ENCODE assay signal across 11 mouse cellular contexts in genomic region chr2:60514863-60515262, GRCm38 (mm10). TPM values are rescaled to one million over a fixed set of nuclear protein-coding genes. Genes with fewer than 3 reads are reported as not detected.
A peak's percentile ranks its signal among the peaks of the same experiment; 100 is the strongest.
DNase-seq lines count a peak whose midpoint lies in the region; ATAC-seq and TF ChIP-seq lines count a peak whose summit lies in the region.
"Had no signal": no experiment of that assay in that cellular context is flagged by ENCODE, and none has a peak within 500 bp of the region (broad histone marks: within the 10 kb centered on the region; RNA-seq: fewer than 3 reads in every experiment).

No protein-coding gene starts in this region.

- DNase-seq in heart, adult 2 months = no peak
- no peak for DNase-seq in heart, postnatal 36 days
- no peak for DNase-seq in lung, embryonic 14.5 days
- DNase-seq in lung, postnatal 25 days (ENCODE audit: low spot score) = no peak
- DNase-seq in Patski (ENCODE audit: low read depth, low spot score) = no peak
- peak; percentile 15 for DNase-seq in thymus, postnatal 0 days (ENCODE audit: low spot score)
- no peak for DNase-seq in ovary, postnatal 36 days (ENCODE audit: low spot score)
- DNase-seq: cerebellum, adult 9-11 months; gastrocnemius, postnatal 10 days had no signal

- H3K4me3 ChIP-seq in heart, adult 2 months = no peak overlapping the region
- no peak overlapping the region for H3K4me3 ChIP-seq in lung, embryonic 14.5 days (ENCODE audit: low read depth, low read length)

- no peak for ATAC-seq in lung, embryonic 14.5 days (ENCODE audit: insufficient read depth)
- no peak for ATAC-seq in Patski
- no peak for ATAC-seq in megakaryocyte progenitor cell, adult 5-6 weeks (replicated peaks; ENCODE audit: poor library complexity)

- TF ChIP-seq POLR2A in heart, adult 2 months (IDR thresholded peaks at IDR 0.05; ENCODE audit: insufficient read depth, low read depth, low read length) = no peak

- POLR2A ChIA-PET in Patski (lab: Charles Lee) = no interaction called here

- peak; percentile 49 for TF ChIP-seq CTCF in heart, adult 2 months (IDR thresholded peaks at IDR 0.05)
- peak; percentile 53 for TF ChIP-seq CTCF in lung, embryonic 14.5 days (IDR thresholded peaks at IDR 0.05; ENCODE audit: low read depth)
- peak; percentile 55 for TF ChIP-seq CTCF in Patski (IDR thresholded peaks at IDR 0.05)

- no peaks in the 10 kb centered on the region for H3K9me3 ChIP-seq in lung, embryonic 14.5 days (ENCODE audit: low read depth, low read length)

- no peaks in the 10 kb centered on the region for H3K36me3 ChIP-seq in heart, adult 2 months (ENCODE audit: control insufficient read depth, insufficient read depth, low read length)
- no peaks in the 10 kb centered on the region for H3K36me3 ChIP-seq in lung, embryonic 14.5 days (ENCODE audit: insufficient read depth)

- H3K9ac ChIP-seq in heart, adult 2 months (ENCODE audit: low read depth, low read length) = no peak overlapping the region
- H3K9ac ChIP-seq in lung, embryonic 14.5 days = no peak overlapping the region

- TF ChIP-seq EP300 in heart, adult 2 months (IDR thresholded peaks at IDR 0.05; ENCODE audit: insufficient read depth, low read depth, low read length) = no peak

- H3K79me2 ChIP-seq in heart, adult 2 months (replicated peaks; ENCODE audit: control insufficient read depth, insufficient read depth, low read length) = no peaks in the 10 kb centered on the region

- H3K4me2 ChIP-seq in lung, embryonic 14.5 days = no peak overlapping the region
- H3K4me2 ChIP-seq: midbrain, embryonic 11.5 days had no signal

- CTCF ChIA-PET in Patski (lab: Charles Lee) = interaction anchor here (1.0 kb wide), 1 partner anchor 10 kb away, joined by 3 read pairs; no protein-coding TSS in a partner anchor

- in situ Hi-C loops in Patski (cut with MboI; ENCODE audit: low pct_unique_long_range_greater_than_20kb) = no loop called here

- no peaks in the 10 kb centered on the region for H3K27me3 ChIP-seq in heart, adult 2 months (ENCODE audit: control insufficient read depth, insufficient read depth, low read length)
- H3K27me3 ChIP-seq in lung, embryonic 14.5 days (ENCODE audit: insufficient read depth, low read length) = no peaks in the 10 kb centered on the region
- H3K27me3 ChIP-seq in Patski = no peaks in the 10 kb centered on the region

- intact Hi-C loops in heart, adult 2 months (cut with DNase I) = no loop called here
- intact Hi-C loops in heart, postnatal 36 days (cut with DNase I) = no loop called here

- 79% methylated on average over 4 of the region's 4 CpGs for WGBS in heart, adult 2 months
- WGBS in lung, embryonic 14.5 days = 73% methylated on average over 4 of the region's 4 CpGs

- no peak overlapping the region for H3K27ac ChIP-seq in heart, adult 2 months
- H3K27ac ChIP-seq in lung, embryonic 14.5 days (ENCODE audit: low read depth) = no peak overlapping the region

- H3K4me1 ChIP-seq in heart, adult 2 months (ENCODE audit: control insufficient read depth, insufficient read depth, low read length) = no peaks in the 10 kb centered on the region; the same call in 1 of the 2 replicates
- H3K4me1 ChIP-seq in lung, embryonic 14.5 days (ENCODE audit: insufficient read depth) = peaks cover 3% of the 10 kb centered on the region

RNA-seq across cellular contexts. Expression of gene Pla2r1, which starts 38.2 kb away (rescaled TPM):
- total RNA-seq in heart, adult 2 months (2021) = 1 to 10 TPM; 1.7 to 1.9 TPM
- 1.4 and 2.4 TPM in 2 replicates for polyA plus RNA-seq in heart, adult 2 months (2012; rRNA removed)
- 1 to 10 TPM; 1.1 to 1.4 TPM for total RNA-seq in heart, postnatal 36 days (2021)
- 3.8 and 4.6 TPM in 2 replicates for polyA plus RNA-seq in lung, embryonic 14.5 days (2014; fragmentation: Nextera tagmentation; extraction: Ambion mirVana)
- polyA plus RNA-seq in Patski (2021) = 0.05 TPM
- 0.18 and 0.23 TPM in 2 replicates for polyA plus RNA-seq in thymus, postnatal 0 days (2015; fragmentation: Nextera tagmentation; extraction: Ambion mirVana)
- 0.54 and 1.8 TPM in 2 replicates for total RNA-seq in megakaryocyte progenitor cell, adult 5-6 weeks (2015)
- total RNA-seq in megakaryocyte progenitor cell, adult 5-6 weeks (2017) = 0.68 and 0.71 TPM in 2 replicates
